Mouse (Mus musculus) liver, embryonic 14.5 days (tissue): Measurements from ENCODE around the gene Prkag1. TPM values are rescaled to one million over a fixed set of nuclear protein-coding genes. Genes with fewer than 3 reads are reported as not detected.

ENCODE experiments used
- ATAC-seq: fragments of 200-750 bp; cut with Nextera tagmentation; 2 replicates; pipeline ENCODE4 v1.8.0; 2017; ENCODE audit warnings: moderate number of reproducible peaks, mild to moderate bottlenecking, moderate library complexity; ENCODE audit not compliant: insufficient read depth
- DNase-seq, 3 experiments: peaks; one replicate each; pipeline ENCODE4 v3.0.0-alpha.2; 2012 to 2013; ENCODE audit warnings: low read depth in 3 of 3, low spot score in 3 of 3
- H3K27ac ChIP-seq: fragments of 300-500 bp; sonication (generic); 2 replicates; pipeline ENCODE4 v1.5.1; 2014; ENCODE audit warnings: moderate library complexity, mild to moderate bottlenecking, control low read depth, inconsistent platforms
- H3K27me3 ChIP-seq: fragments of 300-500 bp; sonication (generic); 2 replicates; pipeline ENCODE4 v1.6.1; 2014; ENCODE audit warnings: mild to moderate bottlenecking, low read length, moderate library complexity; ENCODE audit not compliant: control insufficient read depth, insufficient read depth
- H3K36me3 ChIP-seq: fragments of 300-500 bp; sonication (generic); replicated peaks from 2 replicates; pipeline ENCODE4 v1.6.1; 2014; ENCODE audit warnings: low read depth; ENCODE audit not compliant: control insufficient read depth, insufficient read depth
- H3K4me1 ChIP-seq, 2 experiments: fragments of 200-500 bp in 1 of 2; fragments of 300-500 bp in 1 of 2; sonication (generic) in 1 of 2; replicated peaks; 2 replicates each; pipeline ENCODE4 v1.6.1; 2012 to 2014; ENCODE audit warnings: antibody characterized with exemption in 1 of 2, inconsistent platforms in 1 of 2, low read length in 1 of 2; ENCODE audit not compliant: control insufficient read depth in 2 of 2, insufficient read depth in 2 of 2
- H3K4me2 ChIP-seq: fragments of 300-500 bp; sonication (generic); 2 replicates; pipeline ENCODE4 v1.6.1; 2014; ENCODE audit warnings: low read depth, mild to moderate bottlenecking, control low read depth, moderate library complexity
- H3K4me3 ChIP-seq, 2 experiments: fragments of 200-500 bp in 1 of 2; fragments of 300-500 bp in 1 of 2; sonication (generic) in 1 of 2; 2 replicates each; pipeline ENCODE4 v1.5.1; 2012 to 2014; ENCODE audit warnings: low read depth in 2 of 2, low read length in 2 of 2, mild to moderate bottlenecking in 2 of 2, control low read depth in 1 of 2, inconsistent platforms in 1 of 2, moderate library complexity in 1 of 2; ENCODE audit not compliant: insufficient read depth in 1 of 2
- H3K9ac ChIP-seq: fragments of 300-500 bp; sonication (generic); replicated peaks from 2 replicates; pipeline ENCODE4 v1.6.1; 2014; ENCODE audit warnings: mild to moderate bottlenecking, control low read depth, moderate library complexity
- H3K9me3 ChIP-seq: fragments of 300-500 bp; sonication (generic); 2 replicates; pipeline ENCODE4 v1.6.1; 2016; ENCODE audit warnings: low read length, mixed read lengths; ENCODE audit not compliant: control insufficient read depth
- CTCF ChIP-seq: IDR thresholded peaks from 2 replicates; pipeline ENCODE4 v1.5.1; 2016; ENCODE audit warnings: antibody characterized with exemption, low read depth, control low read depth
- EP300 ChIP-seq: IDR thresholded peaks from 2 replicates; pipeline ENCODE4 v1.6.1; 2016; ENCODE audit warnings: antibody characterized with exemption, low read depth
- WGBS: fragments of 180-500 bp; shearing (Covaris S2); extraction: QIAGEN DNeasy Blood & Tissue Kit; methylation state at CpG from one replicate; pipeline ENCODE4 v1.1.7; 2014; ENCODE audit not compliant: insufficient replicate concordance; 5-methylcytosine and 5-hydroxymethylcytosine counted together
- polyA plus RNA-seq, 2 experiments: library from polyadenylated mRNA; depleted of rRNA in 1 of 2; stranded (reverse) in 1 of 2; unstranded in 1 of 2; fragments of >200 nt; fragmentation: Nextera tagmentation in 1 of 2; extraction: Ambion mirVana in 1 of 2; gene quantifications; 2 replicates each; pipeline versions ENCODE4 v1.2.1 to v1.2.3; 2012 to 2014

Gene Prkag1
- polyA plus RNA-seq, 2 experiments: 77.4 to 78.3 TPM

DNA sequence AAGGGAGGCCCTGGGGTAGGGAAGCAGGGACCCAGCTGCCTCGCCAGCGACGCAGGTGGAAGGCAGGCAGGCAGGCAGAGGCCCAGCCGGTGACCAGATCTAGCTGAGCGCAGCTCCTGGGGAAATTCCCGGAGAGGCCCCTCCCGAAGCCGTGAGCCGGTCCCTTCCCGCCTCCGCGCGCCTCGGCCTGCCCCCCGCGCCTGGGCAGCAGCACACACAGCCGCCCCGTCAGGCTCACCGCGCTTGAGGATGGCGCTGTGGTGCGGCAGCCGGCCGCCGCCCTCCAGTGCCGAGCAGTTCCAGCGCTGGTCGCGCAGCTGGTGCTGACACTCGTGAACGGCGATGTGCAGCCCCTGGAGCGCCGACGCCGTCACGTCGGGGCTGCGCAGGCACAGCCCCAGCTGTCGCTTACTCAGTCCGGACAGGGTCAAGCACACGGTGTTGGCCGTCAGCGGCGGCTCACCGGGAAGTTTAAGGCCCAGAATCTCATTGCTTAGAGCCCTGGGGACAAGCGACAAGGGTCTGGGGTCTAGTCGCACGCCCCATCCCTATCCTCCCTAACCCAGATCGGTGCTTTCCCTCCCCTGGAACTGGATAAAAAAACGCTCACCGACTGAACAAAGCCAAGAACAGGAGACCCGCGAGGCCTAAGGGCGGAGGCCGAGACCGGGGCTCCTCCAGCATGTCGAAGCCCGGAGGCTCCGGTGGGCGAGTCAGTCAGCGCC is 54.9 kb downstream of the Prkag1 start:
- WGBS: 2% methylated on average over 62 of the region's 62 CpGs
- ATAC-seq: no peak
- no peaks in the 10 kb centered on the region for H3K36me3 ChIP-seq
- no peak for DNase-seq
- peak overlapping the region; percentile 4; the same call in 1 of the 2 replicates for H3K4me2 ChIP-seq
- no peak overlapping the region for H3K9ac ChIP-seq
- H3K9me3 ChIP-seq: no peaks in the 10 kb centered on the region
- TF ChIP-seq CTCF: no peak
- no peak for TF ChIP-seq EP300
- H3K4me1 ChIP-seq: peaks cover 0 to 2% of the 10 kb centered on the region in 2 experiments; a peak in 2 of 4 replicates
- no peak overlapping the region; a peak in 1 of 4 replicates for H3K4me3 ChIP-seq
- H3K27me3 ChIP-seq: peaks cover 96% of the 10 kb centered on the region
- no peak overlapping the region for H3K27ac ChIP-seq

DNA sequence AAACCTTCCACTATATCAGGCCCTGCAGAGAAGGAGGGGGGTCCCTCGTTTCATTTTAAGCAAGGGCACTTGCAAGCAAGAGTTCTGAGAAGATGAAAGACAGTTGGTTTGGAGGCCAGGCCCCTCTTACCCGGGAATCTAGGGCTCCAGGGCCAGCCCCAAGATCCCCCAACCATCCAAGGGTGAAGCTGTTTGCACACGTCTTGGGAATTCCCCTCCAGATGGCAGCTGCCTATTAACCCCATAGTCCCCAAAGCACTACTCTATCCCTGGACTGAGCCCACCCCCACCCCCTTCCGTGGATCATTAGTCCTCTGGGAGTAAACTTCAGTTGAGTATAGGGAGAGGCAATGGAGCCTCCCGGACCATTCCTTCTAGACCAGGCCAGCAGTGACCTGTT is 55.8 kb downstream of the Prkag1 start:
- TF ChIP-seq EP300: no peak
- TF ChIP-seq CTCF: no peak
- Histone ChIP-seq H3K4me1 (peaks cover 0 to 2% of the 10 kb centered on the region in 2 experiments; a peak in 2 of 4 replicates), H3K27ac (no peak overlapping the region), H3K4me2 (no peak overlapping the region), H3K4me3 (no peak overlapping the region), H3K27me3 (peaks cover 91% of the 10 kb centered on the region), H3K36me3 (no peaks in the 10 kb centered on the region), H3K9me3 (no peaks in the 10 kb centered on the region), H3K9ac (no peak overlapping the region)
- DNase-seq (no peak), ATAC-seq (no peak)
- 5% methylated on average over 5 of the region's 5 CpGs for WGBS

DNA sequence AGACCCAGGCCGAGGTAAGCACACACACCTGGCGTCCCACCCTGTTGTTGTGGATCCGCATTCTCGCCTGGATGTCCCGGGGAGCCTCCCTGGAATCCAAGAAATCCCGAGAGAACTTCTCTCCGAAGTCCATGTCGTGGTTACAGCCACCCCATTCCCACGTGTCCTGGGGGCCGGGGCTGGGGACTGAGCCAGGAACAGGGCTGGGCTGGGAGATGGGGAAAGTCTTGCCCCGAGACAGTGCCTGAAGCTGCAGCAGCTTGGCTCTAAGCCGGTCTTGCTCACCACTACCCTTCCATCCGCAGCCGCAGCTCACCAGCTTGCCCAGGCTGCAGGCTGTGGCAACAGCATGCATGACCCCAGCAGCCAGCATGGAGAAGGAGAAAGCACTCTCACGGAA is 57.2 kb downstream of the Prkag1 start:
- no peak overlapping the region for H3K4me3 ChIP-seq
- H3K27ac ChIP-seq: no peak overlapping the region
- no peak overlapping the region for H3K9ac ChIP-seq
- peaks cover 76% of the 10 kb centered on the region for H3K27me3 ChIP-seq
- no peak for DNase-seq
- H3K4me1 ChIP-seq: peaks cover 0 to 2% of the 10 kb centered on the region in 2 experiments; a peak in 2 of 4 replicates
- H3K4me2 ChIP-seq: no peak overlapping the region
- H3K9me3 ChIP-seq: no peaks in the 10 kb centered on the region
- H3K36me3 ChIP-seq: no peaks in the 10 kb centered on the region
- no peak for ATAC-seq
- TF ChIP-seq EP300 (no peak), CTCF (no peak)
- WGBS: 26% methylated on average over 15 of the region's 15 CpGs

DNA sequence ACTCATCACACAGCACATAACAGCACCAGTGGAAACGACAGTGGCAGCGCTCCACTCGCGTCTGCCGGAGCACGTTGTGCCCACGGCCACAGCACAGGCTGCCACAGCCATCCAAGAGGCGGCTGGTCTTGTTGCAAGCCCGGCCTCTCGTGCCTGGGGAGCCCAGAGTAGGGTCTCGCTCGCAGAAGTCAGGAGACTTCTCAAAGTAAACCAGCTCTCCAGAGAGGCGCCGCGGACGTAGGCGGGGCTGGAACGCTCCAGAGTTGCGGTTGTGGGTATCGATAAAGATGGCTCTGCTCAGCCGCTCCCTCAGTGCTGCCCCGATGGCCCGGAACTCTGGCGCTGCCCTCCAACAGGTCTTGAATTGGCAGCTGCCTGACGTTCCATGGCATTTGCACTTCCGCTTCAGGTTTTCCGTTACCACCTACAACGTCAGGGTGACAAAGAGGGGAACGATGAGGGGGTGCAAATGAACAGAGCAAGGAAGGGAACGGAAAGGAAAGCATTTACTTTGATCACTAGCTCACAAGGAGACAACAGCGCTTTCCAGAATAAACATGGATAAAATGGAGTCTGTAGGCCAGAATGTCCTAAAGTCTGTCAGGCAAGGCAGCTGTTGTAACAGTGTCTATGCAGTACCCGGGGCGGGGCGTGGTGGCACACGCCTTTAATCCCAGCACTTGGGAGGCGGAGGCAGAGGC is 58.7 kb downstream of the Prkag1 start:
- ATAC-seq (no peak), DNase-seq (no peak)
- Histone ChIP-seq H3K4me3 (peak overlapping the region; percentile 34 to 40; a peak in 3 of 4 replicates), H3K4me2 (peak overlapping the region; percentile 66), H3K27ac (no peak overlapping the region), H3K4me1 (peaks cover 0 to 2% of the 10 kb centered on the region in 2 experiments; a peak in 2 of 4 replicates), H3K36me3 (no peaks in the 10 kb centered on the region), H3K9me3 (no peaks in the 10 kb centered on the region), H3K9ac (no peak overlapping the region), H3K27me3 (peaks cover 62% of the 10 kb centered on the region)
- no peak for TF ChIP-seq EP300
- TF ChIP-seq CTCF: no peak
- WGBS: 2% methylated on average over 36 of the region's 36 CpGs

DNA sequence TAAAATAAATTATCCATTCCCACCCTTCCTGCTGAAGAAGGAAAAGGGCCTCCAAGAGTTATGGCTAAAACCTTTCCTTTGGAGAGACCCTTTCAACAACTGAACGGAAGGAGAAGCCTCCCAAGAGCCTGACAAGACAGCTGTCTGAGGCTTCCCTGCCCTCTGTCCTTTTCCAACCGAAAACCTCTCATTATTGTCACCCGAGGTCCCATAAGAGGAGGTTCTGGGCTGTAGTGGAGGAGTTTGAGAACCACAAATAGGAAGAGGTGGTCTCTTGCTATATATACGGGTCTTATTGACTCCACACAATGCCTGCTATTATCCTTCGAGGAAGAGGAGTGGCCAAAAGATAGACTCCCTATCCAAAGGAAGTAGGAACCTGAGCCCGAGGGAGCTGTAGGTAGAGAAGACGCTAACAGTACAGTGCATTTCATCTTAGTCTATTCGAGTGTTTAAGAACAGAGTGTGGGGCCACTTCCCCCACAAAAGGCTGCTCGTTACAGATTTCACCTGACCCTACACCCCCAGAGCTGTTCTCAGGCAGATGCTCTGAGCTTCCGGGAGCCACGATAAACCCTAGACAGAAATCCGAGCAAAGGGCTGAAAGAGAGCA is 59.4 kb downstream of the Prkag1 start:
- ATAC-seq (no peak), DNase-seq (no peak)
- H3K4me3 ChIP-seq: peak overlapping the region in 1 of 2 experiments; percentile 40; a peak in 1 of 4 replicates
- no peak overlapping the region for H3K27ac ChIP-seq
- peak overlapping the region; percentile 66 for H3K4me2 ChIP-seq
- H3K9me3 ChIP-seq: no peaks in the 10 kb centered on the region
- TF ChIP-seq EP300 (no peak), CTCF (no peak)
- H3K27me3 ChIP-seq: peaks cover 55% of the 10 kb centered on the region
- H3K9ac ChIP-seq: no peak overlapping the region
- 4% methylated on average over 12 of the region's 12 CpGs for WGBS
- no peaks in the 10 kb centered on the region for H3K36me3 ChIP-seq
- peaks cover 0 to 2% of the 10 kb centered on the region in 2 experiments; a peak in 2 of 4 replicates for H3K4me1 ChIP-seq
